Mouse (Mus musculus): ENCODE data around the gene Olfr969.
"Not testable (repeated sequence)": the region's sequence is repeated elsewhere in the genome, so short reads cannot be mapped to it uniquely, and the experiment has no call there.

Gene Olfr969

GRCm38 (mm10) chr9:39790558-39790957 lies at the start of gene Olfr969:
Gene Olfr969, plus strand, starts transcription at chr9:39790945.
- DNase-seq, result no peak

DNA sequence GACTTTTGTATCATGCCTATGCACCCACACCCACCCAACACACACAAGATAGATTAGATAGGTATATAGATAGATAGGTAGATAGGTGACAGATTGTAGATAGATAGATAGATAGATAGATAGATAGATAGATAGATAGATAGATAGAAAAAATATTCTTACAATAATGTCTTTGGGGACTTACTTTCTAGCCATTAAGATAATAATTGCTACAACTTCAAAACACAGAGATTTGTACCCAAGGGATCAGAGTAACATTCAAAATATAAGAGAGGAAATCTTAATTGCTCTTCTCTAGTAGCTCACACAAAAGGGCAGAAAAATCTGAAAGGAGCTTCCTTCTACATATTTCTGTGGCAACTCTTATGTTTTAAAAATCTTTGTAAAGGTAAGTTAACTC lies 44.8 kb upstream of the Olfr969 start, which contains the start of gene Olfr967:
Gene Olfr967, plus strand, starts transcription at position 301 of the 400 bp plus-strand sequence.
- DNase-seq, result no peak

DNA sequence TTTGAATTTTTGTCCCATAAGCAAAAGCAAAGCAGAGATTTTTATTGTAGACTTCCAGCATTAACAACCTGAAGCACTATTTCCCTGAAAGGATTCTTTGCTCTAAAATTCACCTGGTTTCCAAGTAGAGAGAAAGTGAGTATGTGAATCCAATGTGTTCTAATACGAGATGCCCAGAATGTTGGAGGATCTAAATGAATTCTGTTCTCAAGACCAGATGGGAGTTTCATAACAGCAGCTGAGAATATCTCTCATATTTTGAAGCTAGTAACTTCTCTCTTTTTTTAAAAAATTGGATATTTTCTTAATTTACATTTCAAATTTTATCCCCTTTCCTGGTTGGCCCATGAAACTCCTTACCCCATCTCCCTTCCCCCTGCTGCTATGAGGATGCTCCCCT lies 44.3 kb upstream of the Olfr969 start:
- no peak for DNase-seq

DNA sequence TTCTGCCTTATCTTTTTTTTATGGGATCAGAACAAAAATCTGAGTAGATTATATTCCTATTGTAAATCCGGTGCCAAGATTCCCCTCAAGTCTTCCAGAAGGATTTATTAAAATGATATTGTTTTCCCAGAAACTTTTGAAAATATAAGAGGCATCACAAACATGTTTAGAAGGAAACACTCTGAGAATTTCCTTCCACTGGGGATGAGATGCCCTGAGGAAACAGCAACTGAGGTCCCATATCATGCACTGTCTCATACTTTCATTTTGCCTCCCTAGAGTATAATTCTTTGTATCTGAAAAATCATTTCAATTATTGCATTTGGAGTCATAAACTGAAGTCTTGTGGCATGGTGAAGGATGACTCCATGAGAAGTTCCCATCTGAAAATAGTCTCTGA lies 7.6 kb upstream of the Olfr969 start, which contains the start of gene Olfr968:
Gene Olfr968, minus strand, starts transcription at position 101 of the 400 bp plus-strand sequence.
- no peak for DNase-seq

GRCm38 (mm10) chr9:39808560-39808959 lies 17.8 kb downstream of the Olfr969 start, which contains the start of gene Olfr970:
Gene Olfr970, plus strand, starts transcription at chr9:39808860.
- no peak for DNase-seq

GRCm38 (mm10) chr9:39836576-39836975 lies 45.8 kb downstream of the Olfr969 start, which contains the start of gene Olfr971:
Gene Olfr971, plus strand, starts transcription at chr9:39836876.
- not testable (repeated sequence) for DNase-seq
